Mouse (Mus musculus) thymus, adult 18-20 months (tissue): ENCODE measurements around the gene Khk.
A peak's percentile ranks its signal among the peaks of the same experiment; 100 is the strongest.
"Not testable (repeated sequence)": the region's sequence is repeated elsewhere in the genome, so short reads cannot be mapped to it uniquely, and the experiment has no call there.

Experiments used
- DNase-seq, 2 experiments: peaks; one replicate each; pipeline ENCODE4 v3.0.0; 2022; ENCODE audit warnings: mixed read lengths in 2 of 2

Gene Khk

GRCm38 (mm10) chr5:30921256-30922033, at the start of gene Khk:
Gene Khk (plus strand): TSS chr5:30921431.
- peak; percentile 78 to 82 for DNase-seq

- DNase-seq = no peak
Measured at GRCm38 (mm10) chr5:30872574-30872973, 48.7 kb upstream of the Khk start.

- no peak for DNase-seq
Measured at GRCm38 (mm10) chr5:30874365-30874764, 46.9 kb upstream of the Khk start.

- DNase-seq = no peak
Measured at GRCm38 (mm10) chr5:30878616-30879015, 42.6 kb upstream of the Khk start.

GRCm38 (mm10) chr5:30879347-30879943, 41.8 kb upstream of the Khk start:
- DNase-seq = no peak

- not testable (repeated sequence) for DNase-seq
Measured at GRCm38 (mm10) chr5:30881839-30882238, 39.4 kb upstream of the Khk start.

- no peak for DNase-seq
Measured at GRCm38 (mm10) chr5:30886209-30886608, 35.0 kb upstream of the Khk start.

GRCm38 (mm10) chr5:30886731-30887130, 34.5 kb upstream of the Khk start:
- no peak for DNase-seq

- DNase-seq = peak; percentile 67 to 84
Measured at GRCm38 (mm10) chr5:30887331-30887761, 33.9 kb upstream of the Khk start.

- peak; percentile 74 to 86 for DNase-seq
Measured at GRCm38 (mm10) chr5:30887858-30888336, 33.3 kb upstream of the Khk start.

GRCm38 (mm10) chr5:30888337-30889087, 32.7 kb upstream of the Khk start, which contains the start of gene Agbl5:
Gene Agbl5 (plus strand): TSS chr5:30888694.
- DNase-seq = peak; percentile 93 to 94

- DNase-seq = peak in 1 of 2 experiments; percentile 73
Measured at GRCm38 (mm10) chr5:30889088-30889754, 32.0 kb upstream of the Khk start.

- no peak for DNase-seq
Measured at GRCm38 (mm10) chr5:30890375-30890774, 30.9 kb upstream of the Khk start.

GRCm38 (mm10) chr5:30901860-30902259, 19.4 kb upstream of the Khk start:
- no peak for DNase-seq

GRCm38 (mm10) chr5:30907413-30908059, 13.7 kb upstream of the Khk start, which contains the start of gene Ost4:
Gene Ost4 (minus strand): TSS chr5:30907788.
- DNase-seq = peak; percentile 96 to 97

- no peak for DNase-seq
Measured at GRCm38 (mm10) chr5:30908426-30909299, 12.6 kb upstream of the Khk start.

- DNase-seq = no peak
Measured at GRCm38 (mm10) chr5:30909300-30909659, 12.0 kb upstream of the Khk start.

- DNase-seq = no peak
Measured at GRCm38 (mm10) chr5:30909863-30910262, 11.4 kb upstream of the Khk start.

- DNase-seq = no peak
Measured at GRCm38 (mm10) chr5:30910481-30910880, 10.8 kb upstream of the Khk start.

GRCm38 (mm10) chr5:30912156-30912555, 9.1 kb upstream of the Khk start:
- no peak for DNase-seq
